Comparison of ENCODE assay signal across 8 mouse cellular contexts in the genomic region with DNA sequence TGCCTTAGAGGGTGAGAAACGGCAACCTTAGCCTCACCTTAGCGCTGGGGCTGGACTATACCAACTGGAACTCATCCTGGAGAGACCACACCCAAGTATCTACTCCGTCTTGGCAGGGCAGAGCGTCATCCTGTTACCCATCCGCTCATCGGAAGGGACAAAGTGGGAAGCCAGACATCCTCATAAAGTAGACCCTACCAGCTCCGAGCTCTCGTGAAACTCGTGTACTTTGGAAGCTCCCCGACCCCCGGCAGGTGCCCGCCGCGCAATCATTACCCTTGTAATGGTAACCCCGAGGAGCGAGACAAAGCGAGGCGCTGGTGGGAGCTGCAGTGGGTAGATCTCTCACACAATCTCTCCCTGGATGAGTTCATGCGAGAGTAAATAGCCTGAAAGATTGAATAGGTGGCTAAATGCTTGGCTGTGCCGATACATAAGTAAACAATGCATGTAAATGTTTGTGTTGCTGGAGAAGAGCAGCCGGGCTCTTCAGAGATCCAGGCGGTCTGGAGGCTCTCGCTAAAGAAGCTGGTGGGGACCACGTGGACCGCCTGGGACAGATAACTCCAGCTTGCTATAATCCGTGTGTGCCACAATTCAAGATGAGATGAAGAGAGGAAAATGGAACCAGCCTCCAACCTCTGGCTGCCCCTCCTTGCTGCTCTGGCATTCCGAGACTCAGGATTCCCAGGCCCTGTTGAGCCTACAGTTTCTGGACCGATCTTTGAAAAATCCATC. TPM values are rescaled to one million over a fixed set of nuclear protein-coding genes. Genes with fewer than 3 reads are reported as not detected.
DNase-seq lines count a peak whose midpoint lies in the region; ATAC-seq and TF ChIP-seq lines count a peak whose summit lies in the region.

No protein-coding gene starts in this region.

- TF ChIP-seq CTCF in heart, adult 2 months (IDR thresholded peaks at IDR 0.05) = no peak
- no peak for TF ChIP-seq CTCF in gastrocnemius, adult 2 months (IDR thresholded peaks at IDR 0.05)

- no peak overlapping the region for H3K27ac ChIP-seq in heart, embryonic 10.5 days
- H3K27ac ChIP-seq in heart, adult 2 months = no peak overlapping the region
- no peak overlapping the region for H3K27ac ChIP-seq in ES-E14 (ENCODE audit: insufficient read depth, low read depth, low read length, poor library complexity, severe bottlenecking)
- no peak overlapping the region; the same call in 1 of the 2 replicates for H3K27ac ChIP-seq in forebrain, embryonic 15.5 days (replicated peaks)
- peak overlapping the region; percentile 48; the same call in 1 of the 2 replicates for H3K27ac ChIP-seq in midbrain, embryonic 13.5 days
- no peak overlapping the region for H3K27ac ChIP-seq in gastrocnemius, adult 2 months

- ATAC-seq in forebrain, embryonic 15.5 days (replicated peaks) = 0 out of 2 replicates have a peak, but pooled peaks have one; percentile 36
- ATAC-seq in midbrain, embryonic 13.5 days = peak; percentile 51
- no peak for ATAC-seq in cerebellum, adult (ENCODE audit: insufficient number of reproducible peaks, low FRiP score, low TSS enrichment)

- no peaks in the 10 kb centered on the region for H3K36me3 ChIP-seq in heart, embryonic 10.5 days
- no peaks in the 10 kb centered on the region for H3K36me3 ChIP-seq in heart, adult 2 months (ENCODE audit: control insufficient read depth, insufficient read depth, low read length)
- H3K36me3 ChIP-seq in ES-E14 (ENCODE audit: control insufficient read depth, insufficient read depth, low read length, poor library complexity, severe bottlenecking) = no peaks in the 10 kb centered on the region
- H3K36me3 ChIP-seq in forebrain, embryonic 15.5 days = no peaks in the 10 kb centered on the region
- no peaks in the 10 kb centered on the region for H3K36me3 ChIP-seq in midbrain, embryonic 13.5 days

- H3K9me3 ChIP-seq in heart, embryonic 10.5 days = no peaks in the 10 kb centered on the region
- no peaks in the 10 kb centered on the region for H3K9me3 ChIP-seq in ES-E14 (ENCODE audit: control insufficient read depth, insufficient read depth, low read depth, low read length)
- H3K9me3 ChIP-seq in forebrain, embryonic 15.5 days = no peaks in the 10 kb centered on the region
- no peaks in the 10 kb centered on the region for H3K9me3 ChIP-seq in midbrain, embryonic 13.5 days

- DNase-seq in heart, embryonic 10.5 days (ENCODE audit: low spot score) = no peak
- no peak for DNase-seq in heart, adult 2 months
- DNase-seq in ES-E14 (ENCODE audit: low read depth, low spot score) = no peak
- DNase-seq in gastrocnemius, adult 2 months = no peak
- DNase-seq in c-Kit-positive CD71-positive TER-119-positive erythroid progenitor cells, embryonic 14.5 days (ENCODE audit: low spot score) = no peak

- no peaks in the 10 kb centered on the region for H3K79me2 ChIP-seq in heart, adult 2 months (replicated peaks; ENCODE audit: control insufficient read depth, insufficient read depth, low read length)

- peaks cover 83% of the 10 kb centered on the region for H3K27me3 ChIP-seq in heart, embryonic 10.5 days (ENCODE audit: insufficient read depth, poor library complexity, severe bottlenecking)
- H3K27me3 ChIP-seq in heart, adult 2 months (ENCODE audit: control insufficient read depth, insufficient read depth, low read length) = peaks cover 12% of the 10 kb centered on the region
- H3K27me3 ChIP-seq in forebrain, embryonic 15.5 days = peaks cover 41% of the 10 kb centered on the region
- H3K27me3 ChIP-seq in midbrain, embryonic 13.5 days = peaks cover 54% of the 10 kb centered on the region

- intact Hi-C loops in heart, adult 2 months (cut with DNase I) = no loop called here
- intact Hi-C loops in gastrocnemius, adult 2 months (cut with DNase I) = no loop called here

- H3K4me1 ChIP-seq in heart, embryonic 10.5 days = peaks cover 30% of the 10 kb centered on the region
- H3K4me1 ChIP-seq in heart, adult 2 months (ENCODE audit: control insufficient read depth, insufficient read depth, low read length) = no peaks in the 10 kb centered on the region
- peaks cover 0 to 2% of the 10 kb centered on the region in 2 experiments; a peak in 1 of 4 replicates for H3K4me1 ChIP-seq in ES-E14 (ENCODE audit: control insufficient read depth in 2 of 2, insufficient read depth in 2 of 2, low read length in 2 of 2, poor library complexity in 1 of 2)
- peaks cover 38% of the 10 kb centered on the region for H3K4me1 ChIP-seq in forebrain, embryonic 15.5 days
- peaks cover 35% of the 10 kb centered on the region for H3K4me1 ChIP-seq in midbrain, embryonic 13.5 days (replicated peaks)

- H3K4me2 ChIP-seq in forebrain, embryonic 15.5 days (replicated peaks) = peak overlapping the region; percentile 96
- peak overlapping the region; percentile 95 for H3K4me2 ChIP-seq in midbrain, embryonic 13.5 days (replicated peaks)

- peak overlapping the region; percentile 65 for H3K4me3 ChIP-seq in heart, embryonic 10.5 days
- no peak overlapping the region for H3K4me3 ChIP-seq in heart, adult 2 months
- H3K4me3 ChIP-seq in ES-E14 (ENCODE audit: insufficient read depth in 1 of 2, low read depth in 1 of 2, low read length in 2 of 2, poor library complexity in 1 of 2, severe bottlenecking in 1 of 2) = peak overlapping the region; percentile 29 to 77
- peak overlapping the region; percentile 57 for H3K4me3 ChIP-seq in forebrain, embryonic 15.5 days
- H3K4me3 ChIP-seq in midbrain, embryonic 13.5 days (replicated peaks) = peak overlapping the region; percentile 53
- no peak overlapping the region for H3K4me3 ChIP-seq in gastrocnemius, adult 2 months

- no peak for TF ChIP-seq EP300 in heart, adult 2 months (IDR thresholded peaks at IDR 0.05; ENCODE audit: insufficient read depth, low read depth, low read length)

- TF ChIP-seq POLR2A in heart, adult 2 months (IDR thresholded peaks at IDR 0.05; ENCODE audit: insufficient read depth, low read depth, low read length) = no peak

- H3K9ac ChIP-seq in heart, adult 2 months (ENCODE audit: low read depth, low read length) = no peak overlapping the region
- no peak overlapping the region for H3K9ac ChIP-seq in ES-E14 (ENCODE audit: insufficient read depth, low read depth, low read length, poor library complexity, severe bottlenecking)
- H3K9ac ChIP-seq in forebrain, embryonic 15.5 days (replicated peaks) = peak overlapping the region; percentile 59
- peak overlapping the region; percentile 63 for H3K9ac ChIP-seq in midbrain, embryonic 13.5 days (replicated peaks)

- in situ Hi-C loops in ES-E14 (cut with MboI; ENCODE audit: low sequenced_read_pairs in 2 of 2, unreplicated experiment in 2 of 2) = no loop called here

- 6% methylated on average over 28 of the region's 28 CpGs for WGBS in heart, embryonic 10.5 days
- WGBS in heart, adult 2 months = 8% methylated on average over 28 of the region's 28 CpGs
- 1% methylated on average over 28 of the region's 28 CpGs for WGBS in forebrain, embryonic 15.5 days
- WGBS in midbrain, embryonic 13.5 days = 4% methylated on average over 28 of the region's 28 CpGs

TF ChIP-seq in ES-E14, 5 proteins besides CTCF, POLR2A, EP300 and RAD21:
- TF ChIP-seq ZC3H11A (IDR thresholded peaks at IDR 0.05; ENCODE audit: borderline replicate concordance, low read depth, low read length) = no peak
- no peak for TF ChIP-seq CHD2 (IDR thresholded peaks at IDR 0.05; ENCODE audit: low read depth, low read length)
- TF ChIP-seq MAFK (IDR thresholded peaks at IDR 0.05; ENCODE audit: insufficient read depth, low read depth, low read length) = no peak
- no peak for TF ChIP-seq ZNF384 (IDR thresholded peaks at IDR 0.05; ENCODE audit: low read depth, low read length)
- TF ChIP-seq HCFC1 (IDR thresholded peaks at IDR 0.05; ENCODE audit: borderline replicate concordance, insufficient read depth, low read length) = no peak
TF ChIP-seq in ES-E14: peak in this region for 0.

RNA-seq across cellular contexts. Expression of a gene that starts 1.2 kb away (rescaled TPM):
- polyA plus RNA-seq in heart, embryonic 10.5 days (2016; fragmentation: Nextera tagmentation; extraction: Ambion mirVana) = 0.29 and 1.1 TPM in 2 replicates
- total RNA-seq in heart, adult 2 months (2021) = under 1 TPM; 0.23 to 0.48 TPM
- 0.41 and 0.44 TPM in 2 replicates for polyA plus RNA-seq in heart, adult 2 months (2012; rRNA removed)
- total RNA-seq in ES-E14 (2012; rRNA removed) = 0.89 and 1.9 TPM in 2 replicates
- polyA plus RNA-seq in forebrain, embryonic 15.5 days (2015; fragmentation: Nextera tagmentation; extraction: Ambion mirVana) = 3.0 and 3.3 TPM in 2 replicates
- polyA plus RNA-seq in midbrain, embryonic 13.5 days (2015; fragmentation: Nextera tagmentation; extraction: Ambion mirVana) = 2.8 and 3.4 TPM in 2 replicates
- total RNA-seq in gastrocnemius, adult 2 months (2021) = under 1 TPM; 0.15 to 0.20 TPM

RNA-seq across cellular contexts. Expression of a gene that starts 51.7 kb away (rescaled TPM):
- not detected in 2 replicates for polyA plus RNA-seq in heart, embryonic 10.5 days (2016; fragmentation: Nextera tagmentation; extraction: Ambion mirVana)
- not detected for total RNA-seq in heart, adult 2 months (2021)
- polyA plus RNA-seq in heart, adult 2 months (2012; rRNA removed) = not detected in 2 replicates
- not detected in 2 replicates for total RNA-seq in ES-E14 (2012; rRNA removed)
- not detected in 2 replicates for polyA plus RNA-seq in forebrain, embryonic 15.5 days (2015; fragmentation: Nextera tagmentation; extraction: Ambion mirVana)
- not detected in 2 replicates for polyA plus RNA-seq in midbrain, embryonic 13.5 days (2015; fragmentation: Nextera tagmentation; extraction: Ambion mirVana)
- not detected for total RNA-seq in gastrocnemius, adult 2 months (2021)

RNA-seq across cellular contexts. Expression of a gene that starts 52.4 kb away (rescaled TPM):
- 27.7 and 29.4 TPM in 2 replicates for polyA plus RNA-seq in heart, embryonic 10.5 days (2016; fragmentation: Nextera tagmentation; extraction: Ambion mirVana)
- 10 to 100 TPM; 10.1 to 11.8 TPM for total RNA-seq in heart, adult 2 months (2021)
- polyA plus RNA-seq in heart, adult 2 months (2012; rRNA removed) = 2.4 and 5.9 TPM in 2 replicates
- total RNA-seq in ES-E14 (2012; rRNA removed) = 7.0 and 13.2 TPM in 2 replicates
- polyA plus RNA-seq in forebrain, embryonic 15.5 days (2015; fragmentation: Nextera tagmentation; extraction: Ambion mirVana) = 24.4 and 27.6 TPM in 2 replicates
- 32.5 and 39.0 TPM in 2 replicates for polyA plus RNA-seq in midbrain, embryonic 13.5 days (2015; fragmentation: Nextera tagmentation; extraction: Ambion mirVana)
- 1 to 10 TPM; 8.2 to 8.9 TPM for total RNA-seq in gastrocnemius, adult 2 months (2021)

Comparison
In these comparisons a context has a peak if more than half of its experiments do, and no peak if none do; other contexts are left out.
1. H3K4me3 ChIP-seq: peak in heart, embryonic 10.5 days (single experiment), ES-E14 (2 of 2), forebrain, embryonic 15.5 days (single experiment) and midbrain, embryonic 13.5 days (single experiment); none in heart, adult 2 months (single experiment) and gastrocnemius, adult 2 months (single experiment).
2. H3K9ac ChIP-seq: peak in forebrain, embryonic 15.5 days (single experiment) and midbrain, embryonic 13.5 days (single experiment); none in heart, adult 2 months (single experiment) and ES-E14 (single experiment).